Mouse (Mus musculus) 416B (cell line): Measurements from ENCODE around the gene Ddi2.

Experiments
- DNase-seq: peaks from one replicate; pipeline ENCODE4 v3.0.0; 2011; ENCODE audit warnings: low read depth

The Ddi2 gene

DNA sequence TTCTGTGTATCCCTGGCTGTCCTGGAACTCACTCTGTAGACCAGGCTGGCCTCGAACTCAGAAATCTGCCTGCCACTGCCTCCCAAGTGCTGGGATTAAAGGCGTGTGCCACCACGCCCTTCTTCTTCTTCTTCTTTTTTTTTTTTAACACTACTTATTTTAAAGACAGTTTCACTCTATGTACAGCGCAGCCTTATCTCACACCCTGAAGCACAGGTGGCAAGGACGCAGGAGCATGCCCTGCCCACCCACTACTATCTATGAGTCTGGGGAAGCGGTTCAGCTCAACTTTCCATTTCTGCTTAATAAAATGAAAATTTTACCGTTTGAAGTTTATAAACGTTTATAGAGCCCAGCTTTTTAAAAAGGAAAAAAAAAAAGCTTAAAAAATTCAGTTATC lies 34.7 kb downstream of the Ddi2 start:
- DNase-seq = no peak

GRCm38 (mm10) chr4:141686525-141686924 lies 36.7 kb downstream of the Ddi2 start:
- no peak for DNase-seq

DNA sequence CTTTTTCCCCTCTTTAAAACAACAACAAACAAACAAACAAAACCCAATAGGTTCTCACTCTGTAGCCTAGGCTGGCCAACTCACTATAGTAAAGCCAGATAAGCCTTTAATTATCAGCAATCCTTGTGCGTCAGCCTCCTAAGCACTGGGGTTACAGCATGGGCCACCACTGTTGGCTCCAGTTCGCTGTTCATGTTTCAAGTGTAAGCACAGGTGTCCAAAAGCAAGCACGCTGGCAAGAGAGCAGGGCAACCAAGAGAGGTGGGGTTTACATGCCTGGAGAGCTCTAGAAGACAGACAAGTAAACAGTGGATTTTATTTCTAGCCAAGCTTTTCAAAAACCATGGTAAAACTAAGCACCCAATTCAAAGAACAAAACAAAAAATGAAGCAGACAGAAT lies 37.1 kb downstream of the Ddi2 start:
- DNase-seq = no peak

DNA sequence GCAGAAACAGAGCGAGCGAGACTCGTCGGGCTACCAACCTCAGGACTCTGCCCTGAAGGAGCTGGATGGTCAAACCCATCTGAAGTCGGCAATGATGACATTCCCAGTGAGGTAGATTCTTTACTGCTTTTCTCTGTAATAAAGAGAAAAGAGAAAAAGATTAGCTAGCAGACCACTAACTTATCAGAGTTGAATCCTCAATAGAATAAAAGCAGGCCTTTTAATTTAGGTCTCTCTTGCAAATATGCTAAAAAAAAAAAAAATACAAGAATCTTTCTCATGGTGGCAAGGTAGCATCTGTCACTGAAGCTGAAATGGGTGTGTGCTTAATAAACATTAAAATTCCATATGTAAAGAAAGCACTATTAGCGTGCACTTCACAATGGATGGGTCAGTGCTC lies 37.7 kb downstream of the Ddi2 start, which contains the start of gene Rsc1a1:
TSS of gene Rsc1a1 (minus strand) at position 101 of the 400 bp plus-strand sequence.
- DNase-seq = no peak

DNA sequence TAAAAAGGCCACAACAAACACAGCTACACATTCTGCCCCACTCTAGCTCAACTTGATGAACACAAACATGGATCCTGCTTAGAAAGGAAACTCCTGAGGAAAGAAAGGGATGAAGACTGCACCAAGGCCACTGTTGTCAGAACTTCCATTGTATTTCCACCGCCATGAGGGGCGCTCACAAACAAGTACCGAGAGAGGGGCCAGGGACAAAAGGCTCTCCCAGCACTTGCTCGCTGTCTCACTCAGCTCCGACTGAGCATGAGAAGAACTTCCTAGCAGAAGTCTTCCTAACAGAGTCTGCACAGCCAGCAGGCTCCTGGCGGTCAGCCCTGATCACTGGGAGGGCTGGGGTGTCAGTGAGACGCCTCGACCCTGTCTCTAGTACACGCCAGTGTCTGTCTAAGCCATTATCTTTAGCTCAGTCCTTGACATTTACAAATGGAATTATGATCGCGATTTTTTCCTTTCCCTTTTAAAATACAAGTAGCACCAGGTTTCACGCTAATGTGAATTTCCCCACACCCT lies 40.5 kb downstream of the Ddi2 start:
- DNase-seq = no peak

DNA sequence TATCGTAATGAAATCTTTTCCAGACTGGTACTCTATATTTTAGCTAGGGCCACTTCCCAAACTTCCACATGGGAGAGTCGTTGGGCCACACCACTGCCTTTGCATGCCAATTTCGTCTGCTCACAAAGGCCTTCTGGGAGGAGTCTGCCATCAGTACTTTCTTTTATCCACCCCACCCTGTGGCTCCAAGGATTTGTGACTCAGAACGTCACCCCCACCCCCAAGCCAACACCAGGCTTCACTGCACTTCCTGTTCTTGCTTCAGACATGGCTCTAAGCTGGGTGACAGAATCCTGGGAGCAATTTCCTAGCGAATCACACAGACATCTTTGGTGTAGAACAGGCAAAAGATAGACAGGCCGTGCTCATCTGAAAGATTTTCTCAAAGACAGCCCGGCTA lies 41.5 kb downstream of the Ddi2 start:
- DNase-seq = no peak

GRCm38 (mm10) chr4:141680892-141681291 lies 42.3 kb downstream of the Ddi2 start:
- DNase-seq = no peak

DNA sequence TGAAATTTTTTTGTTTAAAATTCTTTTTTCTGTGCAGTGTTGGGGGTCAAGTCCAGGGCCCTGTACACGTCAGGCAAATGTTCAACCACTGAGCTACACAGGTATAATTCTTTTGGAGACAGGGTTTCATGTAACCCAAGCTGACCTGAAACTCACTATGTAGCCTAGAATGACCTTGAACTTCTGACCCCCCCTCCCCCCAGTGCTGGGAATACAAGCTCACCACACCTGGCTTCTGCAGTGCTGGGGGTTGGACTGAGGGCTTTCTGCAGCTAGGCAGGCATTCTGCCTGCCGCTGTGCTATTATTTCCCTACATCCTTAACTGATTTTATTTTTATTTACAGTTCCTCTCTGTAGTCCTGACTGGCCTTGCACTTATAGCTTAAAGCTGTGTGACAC lies 44.2 kb downstream of the Ddi2 start:
- DNase-seq = no peak

DNA sequence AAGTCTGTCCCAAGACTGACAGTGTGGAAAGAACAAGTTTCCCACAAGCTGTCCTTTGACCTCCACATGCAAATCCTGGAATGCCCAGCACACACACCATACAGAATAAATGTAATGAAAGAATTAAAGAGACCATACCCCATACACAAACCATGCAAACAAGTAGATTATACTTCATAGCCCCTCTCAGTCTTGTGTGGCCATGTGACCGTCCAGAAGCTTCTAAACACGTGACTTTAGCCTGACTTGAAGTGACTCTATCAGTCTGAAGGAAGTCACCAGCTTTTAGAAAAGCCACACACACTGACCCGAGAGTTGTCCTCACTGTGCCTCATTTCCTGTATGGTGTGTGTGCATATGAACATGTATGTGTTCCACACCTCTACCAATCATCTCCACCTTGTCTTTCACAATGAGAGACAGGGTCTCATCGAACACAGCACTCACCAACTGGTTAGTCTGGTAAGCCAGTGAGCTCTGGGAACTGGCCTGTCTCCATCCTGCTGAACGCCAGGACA lies 46.7 kb downstream of the Ddi2 start:
- DNase-seq = peak; percentile 49

DNA sequence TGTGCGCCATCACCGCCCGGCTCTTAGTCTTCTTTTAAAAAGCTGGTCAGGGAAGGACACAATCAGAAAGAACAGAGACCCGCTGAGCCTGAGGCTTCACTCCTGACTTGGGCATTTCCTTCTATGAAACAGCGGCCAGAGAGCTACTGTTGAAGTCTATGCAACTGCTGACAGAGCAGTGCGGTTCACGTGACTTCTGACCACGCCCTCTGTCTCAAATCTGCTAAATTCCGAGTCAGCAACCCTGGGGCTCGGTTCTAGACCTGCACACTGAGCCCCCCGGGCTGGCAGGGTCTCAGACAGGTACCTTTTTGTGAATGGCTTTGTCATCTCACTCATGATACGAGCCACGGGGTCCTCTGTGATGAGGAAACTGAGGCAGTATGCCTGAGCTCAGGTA lies 50.9 kb downstream of the Ddi2 start:
- no peak for DNase-seq

- no peak for DNase-seq
Observed at GRCm38 (mm10) chr4:141671389-141671788, 51.8 kb downstream of the Ddi2 start.

GRCm38 (mm10) chr4:141669898-141670712 lies 53.1 kb downstream of the Ddi2 start:
- DNase-seq = peak; percentile 92

GRCm38 (mm10) chr4:141664799-141665198 lies 58.4 kb downstream of the Ddi2 start, which contains the start of gene Plekhm2:
Gene Plekhm2, minus strand, starts transcription at chr4:141664899.
- no peak for DNase-seq

- DNase-seq = peak; percentile 48
Observed at GRCm38 (mm10) chr4:141664011-141664745, 59.0 kb downstream of the Ddi2 start.

DNA sequence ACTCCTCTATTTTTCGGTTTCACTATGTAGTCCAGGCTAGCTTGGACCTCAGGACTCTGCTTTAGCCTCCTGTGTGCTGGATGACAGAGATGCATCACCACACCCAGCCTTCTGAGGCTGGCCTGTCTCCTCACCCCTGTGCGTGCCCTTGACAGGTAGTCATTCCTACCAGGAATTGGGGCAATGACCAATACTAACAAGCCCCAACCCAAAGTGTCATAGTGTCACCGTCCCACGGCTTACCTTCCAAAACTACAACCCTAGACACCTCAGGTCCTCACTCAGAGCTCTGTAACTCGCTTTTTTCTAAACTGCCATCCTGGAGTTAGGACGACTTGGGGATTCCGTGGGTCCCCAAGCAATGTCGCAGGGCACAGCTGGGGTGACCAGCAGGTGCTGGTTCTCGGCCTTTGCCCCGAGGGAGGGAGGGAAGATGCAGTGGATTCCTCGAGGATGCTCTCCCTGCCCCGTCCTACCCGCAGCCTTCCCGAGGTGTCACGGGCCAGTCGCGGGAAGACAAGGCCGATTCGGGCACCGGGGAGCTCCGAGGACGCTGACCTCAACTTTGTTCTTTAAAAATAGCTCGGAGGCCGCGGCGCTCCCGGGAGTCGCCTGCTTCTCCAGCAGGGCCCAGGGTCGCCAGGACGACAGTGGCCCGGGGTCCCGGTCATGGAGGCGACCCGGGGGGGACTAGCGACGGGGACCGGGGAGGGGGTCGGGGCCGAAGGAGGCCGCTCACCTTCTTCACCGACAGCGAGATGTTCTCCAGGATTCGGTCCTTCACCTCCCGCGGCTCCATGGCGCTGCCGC lies 59.9 kb downstream of the Ddi2 start:
- no peak for DNase-seq

DNA sequence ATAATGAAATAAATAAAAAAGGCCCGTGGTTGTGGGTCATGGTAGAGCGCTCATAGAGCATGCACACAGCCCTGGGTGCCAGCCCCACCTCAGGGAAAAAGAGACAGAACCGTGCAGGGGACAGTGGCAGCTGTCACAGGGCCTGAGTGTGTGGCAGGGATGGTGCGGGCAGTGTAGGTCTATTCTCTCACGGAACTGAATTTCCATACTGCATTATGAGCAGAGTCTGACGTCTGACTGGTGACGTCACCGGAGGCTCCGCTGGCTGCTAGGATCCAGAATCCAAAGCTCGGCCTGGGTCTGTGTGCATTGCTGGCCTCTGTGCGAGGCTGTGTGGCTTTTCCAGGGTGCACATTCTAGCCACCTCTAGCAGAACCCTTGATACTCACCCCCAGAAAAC lies 62.3 kb downstream of the Ddi2 start:
- DNase-seq = no peak

GRCm38 (mm10) chr4:141659739-141660138 lies 63.5 kb downstream of the Ddi2 start:
- no peak for DNase-seq

DNA sequence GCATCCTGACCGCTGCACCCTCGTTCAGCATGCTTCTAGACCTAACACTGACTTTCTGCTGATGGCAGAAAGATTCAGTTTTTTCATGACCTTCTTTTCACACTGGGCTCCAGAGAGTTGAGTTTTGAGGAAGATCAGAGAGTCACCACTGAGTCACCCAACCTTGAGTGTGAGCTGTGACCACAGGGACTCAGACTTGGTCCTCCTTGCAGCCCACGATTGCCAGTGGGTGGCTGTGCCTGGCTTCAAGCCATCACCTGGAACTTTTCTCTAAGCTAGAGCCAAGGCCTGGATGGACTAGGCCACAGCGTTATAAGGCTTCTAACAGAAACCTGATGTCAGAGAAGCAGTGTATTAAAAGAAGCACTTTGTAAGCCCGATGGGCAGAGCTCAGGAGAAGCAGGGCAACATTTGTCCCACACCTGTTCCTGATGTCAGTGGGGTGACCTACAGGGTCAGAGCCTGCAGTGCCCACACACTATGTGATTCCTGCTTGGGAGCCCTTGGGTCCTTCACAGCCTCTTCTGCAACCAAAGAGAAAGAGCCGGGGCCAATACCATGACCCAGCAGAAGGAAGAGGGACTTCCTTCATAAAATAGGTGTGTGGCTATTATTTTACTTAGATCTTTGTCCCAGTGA lies 64.3 kb downstream of the Ddi2 start:
- peak; percentile 51 for DNase-seq

- no peak for DNase-seq
Observed at GRCm38 (mm10) chr4:141656932-141657331, 66.3 kb downstream of the Ddi2 start.

GRCm38 (mm10) chr4:141655908-141656608 lies 67.2 kb downstream of the Ddi2 start:
- peak; percentile 49 for DNase-seq

DNA sequence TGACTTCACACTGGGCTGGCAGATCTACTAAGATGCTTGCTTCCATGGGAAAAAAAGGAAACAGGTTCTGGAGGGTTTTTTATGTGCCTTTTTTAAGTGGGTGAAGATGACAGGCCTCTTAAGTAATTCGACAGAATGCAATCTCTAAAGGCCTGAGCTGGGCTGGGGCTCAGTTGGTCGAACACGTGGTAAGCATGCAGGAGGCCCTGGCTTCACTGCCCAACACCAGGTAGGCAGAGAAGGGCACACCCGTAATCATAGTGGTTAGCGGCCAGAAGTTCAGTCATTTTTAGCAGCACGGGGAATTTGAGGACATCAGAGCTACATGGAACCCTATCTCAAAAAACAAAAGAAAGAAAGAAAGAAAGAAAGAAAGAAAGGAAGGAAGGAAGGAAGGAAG lies 68.7 kb downstream of the Ddi2 start:
- DNase-seq = no peak
